Mouse (Mus musculus): ENCODE measurements around the gene Pemt.

The Pemt gene

DNA sequence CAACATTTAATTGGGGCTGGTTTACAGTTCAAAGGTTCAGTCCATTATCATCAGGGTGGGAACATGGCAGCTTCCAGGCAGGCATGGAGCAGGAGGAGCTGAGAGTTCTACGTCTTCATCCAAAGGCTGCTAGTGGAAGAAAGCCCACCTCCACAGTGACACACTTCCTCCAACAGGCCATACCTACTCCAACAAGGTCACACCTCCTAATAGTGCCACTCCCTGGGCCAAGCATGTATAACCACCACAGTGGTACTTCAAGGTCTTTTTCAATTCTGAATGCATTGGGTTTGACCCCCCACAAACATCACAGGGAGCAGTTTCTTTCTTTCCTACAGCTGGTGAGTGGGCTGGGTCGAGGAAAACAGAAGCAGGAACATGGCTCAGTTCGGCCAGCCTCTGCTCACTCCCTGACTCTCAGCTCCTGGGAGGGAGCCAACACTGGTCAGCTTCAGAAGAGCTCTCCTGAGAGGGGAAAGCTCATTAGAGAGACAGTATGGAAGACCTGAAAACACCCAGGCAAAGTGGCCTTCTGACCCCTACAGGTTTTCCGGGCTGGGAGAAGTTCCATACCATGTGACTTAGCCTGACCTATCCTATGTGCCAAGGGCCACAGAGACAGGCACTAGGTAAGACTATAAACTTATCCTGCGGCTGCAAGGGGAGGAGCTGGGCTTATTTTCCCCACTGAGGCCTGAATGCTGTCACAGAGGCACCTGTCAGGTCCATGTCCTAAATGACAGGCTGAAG, 44.9 kb downstream of the Pemt start:
- DNase-seq (ENCODE audit: low spot score), result no peak

DNA sequence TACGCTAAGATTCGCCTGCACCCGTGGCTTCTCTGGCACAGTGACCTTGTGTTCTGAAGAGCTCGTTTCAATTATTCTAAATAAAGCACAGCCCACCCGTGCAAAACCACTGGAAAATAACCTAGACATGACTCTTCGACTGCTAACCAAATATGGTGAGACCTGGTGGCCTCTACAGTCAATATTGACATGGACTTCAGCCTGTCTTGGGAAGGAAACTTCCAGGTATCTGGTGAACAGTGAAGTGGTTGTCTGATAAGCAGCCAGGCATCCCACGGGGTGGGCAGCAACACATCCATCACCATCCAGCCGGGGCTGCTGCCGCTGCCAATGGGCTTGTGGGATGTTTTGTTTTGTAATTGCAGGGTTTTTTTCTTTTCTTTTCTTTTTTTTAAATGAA, 52.0 kb downstream of the Pemt start:
- DNase-seq (ENCODE audit: low spot score), result no peak

DNA sequence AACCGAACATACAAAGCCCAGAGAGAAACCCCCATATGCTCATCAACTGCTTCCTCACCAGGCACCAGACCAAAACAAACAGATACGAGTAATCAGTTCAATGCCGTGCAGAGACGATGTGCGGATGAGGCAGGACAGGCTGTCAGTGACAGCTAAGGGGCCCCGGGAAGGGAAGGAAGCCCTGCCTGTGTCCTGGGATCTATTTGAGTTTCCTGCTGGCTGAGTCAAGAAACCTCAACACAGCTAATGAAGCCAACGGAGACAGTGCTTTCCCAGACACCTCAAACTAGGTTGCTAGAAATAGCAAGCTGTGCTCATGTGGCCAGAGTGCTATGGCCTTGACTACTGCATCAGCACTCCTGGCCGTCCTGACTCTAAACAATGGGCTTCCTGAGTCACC, 54.9 kb downstream of the Pemt start:
- no peak for DNase-seq (ENCODE audit: low spot score)

DNA sequence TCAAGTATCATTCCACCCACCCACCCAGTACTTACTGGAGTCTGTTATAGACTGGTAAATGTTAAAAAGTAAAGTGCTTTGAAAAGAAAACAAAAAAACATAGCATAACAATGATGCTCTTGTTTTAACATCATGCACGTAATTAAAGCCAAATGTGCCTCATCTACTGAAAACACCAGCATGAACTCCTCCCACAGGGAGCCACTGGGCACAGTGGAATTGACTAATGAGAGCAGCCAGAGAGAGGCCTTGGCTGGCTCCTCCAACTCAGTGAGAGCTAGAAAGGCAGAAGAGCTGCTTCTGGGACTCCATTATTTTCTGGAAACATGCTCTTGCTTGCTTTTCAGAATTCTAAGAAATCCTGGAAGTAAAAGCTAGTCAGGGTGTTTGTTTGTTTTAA, 56.9 kb downstream of the Pemt start:
- no peak for DNase-seq (ENCODE audit: low spot score)

DNA sequence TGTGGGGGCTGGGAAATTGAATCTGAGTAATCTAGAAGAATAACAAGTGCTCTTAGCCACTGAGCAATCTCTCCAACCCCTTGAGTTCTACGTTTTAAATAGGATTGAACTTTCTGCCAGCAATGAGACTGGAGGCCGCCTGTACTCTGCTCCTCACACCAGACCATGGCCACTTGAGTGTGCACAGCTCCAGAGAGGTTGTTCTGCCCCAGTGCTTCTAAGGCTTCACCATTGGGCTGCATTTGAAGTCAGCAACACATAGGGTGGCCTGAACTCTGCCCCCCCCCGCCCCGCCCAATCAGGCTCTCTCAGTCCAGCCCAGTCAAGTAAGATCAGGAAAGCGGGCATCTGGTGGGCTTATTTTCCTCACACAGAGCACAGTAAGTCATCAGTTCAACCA, 68.5 kb downstream of the Pemt start:
- DNase-seq (ENCODE audit: low spot score), result no peak

DNA sequence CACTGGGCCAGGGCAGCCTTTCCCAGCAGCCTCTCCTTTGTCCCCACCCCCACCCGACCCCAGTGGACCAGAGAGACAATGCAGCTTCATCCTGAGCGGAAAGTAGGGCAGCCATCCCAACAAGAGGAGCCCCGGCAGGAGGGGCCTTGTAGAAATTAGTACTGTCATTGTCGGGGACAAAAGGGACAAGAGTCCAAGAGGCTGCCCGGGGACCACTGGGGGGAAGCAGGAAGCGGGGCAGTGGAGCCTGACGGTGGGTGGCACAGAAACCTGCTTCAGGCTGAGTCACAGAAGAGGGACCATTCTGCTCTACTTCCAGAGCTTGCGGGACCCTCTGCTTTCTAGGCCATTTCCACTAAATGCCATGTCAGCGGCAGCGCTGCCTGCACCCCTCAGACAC, 71.0 kb downstream of the Pemt start:
- no peak for DNase-seq (ENCODE audit: low spot score)

DNA sequence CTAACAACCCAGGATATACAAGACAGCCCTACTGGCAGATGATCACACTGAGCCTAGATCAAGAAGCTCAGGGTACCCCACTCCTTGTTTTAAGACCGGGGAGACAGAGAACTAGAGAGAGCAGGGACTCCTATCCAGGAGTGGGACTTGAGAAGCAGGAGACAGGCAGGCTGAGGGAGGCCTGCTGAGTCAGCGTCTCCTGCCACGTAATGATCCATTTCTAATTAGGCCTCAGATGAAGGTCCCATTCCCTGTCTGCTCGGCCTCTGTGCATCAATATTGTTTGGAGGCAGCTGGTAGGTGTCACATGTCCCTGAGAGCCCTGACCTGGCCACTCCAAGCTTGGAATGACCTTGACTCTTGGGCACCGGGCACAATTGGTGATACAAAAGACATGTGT, 72.9 kb downstream of the Pemt start:
- DNase-seq (ENCODE audit: low spot score), result no peak

DNA sequence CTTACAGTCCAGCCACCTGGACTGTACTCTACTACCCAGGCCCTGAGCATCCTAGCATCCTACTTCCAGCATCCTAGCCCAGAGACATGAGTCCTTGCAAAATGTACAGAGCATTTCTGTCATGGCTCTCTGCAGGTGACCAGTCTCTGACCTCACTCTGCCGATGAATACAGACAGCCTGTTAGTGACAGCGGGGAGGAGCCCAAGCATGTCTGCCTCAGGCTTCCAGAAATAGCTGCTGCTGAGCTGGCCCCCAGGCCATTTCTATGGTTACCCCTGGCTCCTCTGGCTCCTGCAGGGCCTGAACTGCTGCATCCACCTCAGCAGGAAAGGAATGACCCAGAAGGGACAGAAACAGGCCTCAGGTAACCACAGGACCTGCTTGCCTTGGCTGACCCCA, 74.6 kb downstream of the Pemt start:
- DNase-seq (ENCODE audit: low spot score), result no peak

DNA sequence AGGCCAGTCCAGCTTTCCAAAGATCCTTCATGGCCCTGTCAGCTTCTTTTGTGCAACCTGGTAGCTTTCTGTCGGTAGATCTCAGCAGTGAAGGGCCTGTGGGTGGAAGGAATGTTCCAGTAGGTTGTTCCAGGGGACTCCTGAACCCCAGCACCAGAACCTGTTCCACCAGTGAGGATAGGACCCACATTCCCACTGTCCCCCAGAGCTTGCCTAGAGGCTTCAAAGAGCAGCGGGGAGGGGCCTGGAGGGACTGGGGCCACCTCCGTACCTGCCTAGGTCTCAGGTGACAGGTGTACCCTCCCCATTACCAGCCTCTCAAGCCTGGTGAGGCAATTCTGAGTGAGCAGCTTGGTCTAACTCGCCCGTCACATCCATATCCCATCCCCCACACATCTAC, 75.5 kb downstream of the Pemt start:
- DNase-seq (ENCODE audit: low spot score), result no peak

DNA sequence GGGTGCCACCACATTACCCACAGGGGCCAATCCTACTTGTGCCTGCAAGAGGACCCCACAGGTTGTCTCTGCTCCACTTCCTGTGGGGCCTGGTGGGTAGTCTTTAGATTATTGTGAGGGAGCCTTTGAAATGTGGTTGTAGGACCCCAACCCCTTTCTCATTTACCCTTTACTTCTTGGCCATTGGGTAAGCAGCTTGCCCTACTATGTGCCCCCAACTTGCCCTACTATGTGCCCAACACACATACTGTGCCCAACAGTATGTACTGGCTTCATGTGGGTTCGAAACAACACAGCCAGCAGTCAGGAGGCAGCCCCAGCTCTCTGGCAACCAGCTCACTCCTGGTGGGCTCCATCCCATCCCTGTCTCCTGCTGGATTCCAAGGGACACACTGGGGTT, 78.5 kb downstream of the Pemt start:
- no peak for DNase-seq (ENCODE audit: low spot score)

DNA sequence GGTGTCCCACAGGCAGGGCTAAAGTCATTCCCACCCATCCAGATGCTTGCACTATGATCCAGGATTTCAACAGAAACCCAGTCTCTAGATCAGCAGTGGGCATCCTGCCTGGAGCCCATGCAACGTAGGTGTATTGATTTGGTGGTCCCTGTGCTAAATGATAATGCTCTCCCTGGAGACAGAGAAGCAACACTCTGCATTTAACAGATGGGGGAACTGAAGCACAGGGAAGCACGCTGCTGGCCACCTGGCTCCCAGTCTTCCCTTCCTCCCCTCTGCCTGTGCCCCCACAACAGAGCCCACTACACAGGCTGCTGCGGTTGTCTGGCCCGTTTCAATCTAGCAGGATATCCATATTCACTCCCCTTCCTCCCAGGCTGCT, 80.2 kb downstream of the Pemt start:
- DNase-seq (ENCODE audit: low spot score), result no peak

DNA sequence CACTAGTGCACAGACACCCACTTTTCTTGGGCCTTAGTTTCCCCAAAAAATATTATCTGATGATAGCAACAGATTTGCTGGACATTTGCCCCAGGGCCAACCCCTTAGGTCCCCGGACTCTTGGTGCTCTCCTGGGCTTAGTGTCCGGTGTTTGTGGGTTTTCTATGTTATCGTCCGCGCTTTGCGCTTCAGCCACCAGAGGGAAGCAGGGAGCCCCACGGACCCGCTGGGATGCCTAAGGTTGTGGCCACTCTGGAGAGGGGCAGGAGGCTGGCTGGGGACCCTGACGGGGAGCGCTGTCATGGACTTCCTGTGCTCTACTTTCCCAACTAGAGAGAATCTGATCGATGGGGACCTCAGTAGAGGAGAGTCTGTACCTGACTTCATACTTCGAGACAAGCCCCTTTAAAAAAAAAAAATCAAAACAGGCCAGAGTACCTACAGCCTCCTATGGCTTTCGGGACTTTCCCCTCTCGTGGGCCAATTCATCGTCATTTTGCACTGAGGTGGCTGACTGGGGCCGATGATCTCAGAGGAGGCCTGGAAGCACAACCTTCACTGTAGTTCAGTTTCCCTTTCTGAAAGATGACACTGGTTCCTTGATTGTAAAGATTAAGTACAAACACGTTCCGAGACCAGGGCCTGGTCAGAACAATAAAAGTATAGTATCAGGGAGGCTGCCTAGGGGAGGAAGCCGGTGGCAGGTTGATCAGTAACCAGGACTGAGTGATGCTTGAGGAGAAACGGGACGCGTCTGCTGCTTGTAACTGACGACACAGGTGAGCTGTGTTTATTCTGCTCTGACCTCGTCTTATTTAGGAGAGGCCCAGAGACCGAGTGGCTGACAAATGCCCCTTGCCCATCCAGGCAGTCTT, 80.8 kb downstream of the Pemt start:
- peak; percentile 39 for DNase-seq (ENCODE audit: low spot score)

DNA sequence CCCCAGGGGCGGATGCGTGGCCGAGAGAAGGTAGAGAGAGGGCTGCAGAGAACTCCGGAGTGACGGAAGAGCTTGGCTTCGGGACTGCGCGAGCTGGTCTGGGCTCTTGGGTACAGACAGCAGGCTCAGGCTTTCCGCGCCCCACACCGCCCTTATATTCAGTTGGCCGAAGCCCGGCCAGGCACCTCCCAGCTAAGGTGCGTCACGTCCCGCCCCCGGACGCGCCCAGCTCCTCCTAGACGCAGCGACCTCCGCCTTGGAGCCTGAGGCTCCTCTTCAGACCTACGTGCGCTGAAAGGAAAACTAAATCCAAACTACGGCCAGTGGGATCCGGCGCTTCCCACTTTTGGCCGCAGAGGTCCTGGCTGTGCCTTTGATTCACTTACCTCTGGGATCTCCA, 81.5 kb downstream of the Pemt start, which contains the start of gene Rasd1:
Rasd1 (minus strand) TSS at position 127 of the 400 bp plus-strand sequence.
- peak; percentile 46 for DNase-seq (ENCODE audit: low spot score)

DNA sequence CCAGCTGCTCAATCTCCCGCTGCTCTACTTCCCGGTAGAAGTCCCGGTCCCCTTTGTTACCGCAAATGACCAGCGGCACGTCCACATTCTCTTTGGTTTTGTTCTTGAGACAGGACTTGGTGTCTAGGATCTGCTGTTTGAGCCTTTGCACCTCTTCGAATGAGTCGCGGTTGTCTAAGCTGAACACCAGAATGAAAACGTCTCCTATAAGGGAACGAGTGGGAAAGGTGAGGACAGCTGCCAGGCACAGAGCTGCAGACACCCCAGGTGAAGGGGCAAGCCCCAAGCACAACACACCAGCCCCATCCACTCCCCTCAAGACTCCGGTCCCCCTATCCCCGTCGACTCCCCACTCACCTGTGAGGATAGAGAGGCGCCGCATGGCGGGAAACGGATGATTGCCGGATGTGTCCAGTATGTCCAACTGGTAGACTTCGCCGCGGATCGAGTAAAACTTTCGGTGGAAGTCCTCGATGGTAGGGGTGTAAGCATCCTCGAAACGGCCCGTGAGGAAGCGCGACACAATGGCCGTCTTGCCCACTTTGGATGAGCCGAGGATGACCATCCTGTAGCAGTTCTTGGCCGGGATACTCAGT, 82.0 kb downstream of the Pemt start:
- DNase-seq (ENCODE audit: low spot score), result no peak

DNA sequence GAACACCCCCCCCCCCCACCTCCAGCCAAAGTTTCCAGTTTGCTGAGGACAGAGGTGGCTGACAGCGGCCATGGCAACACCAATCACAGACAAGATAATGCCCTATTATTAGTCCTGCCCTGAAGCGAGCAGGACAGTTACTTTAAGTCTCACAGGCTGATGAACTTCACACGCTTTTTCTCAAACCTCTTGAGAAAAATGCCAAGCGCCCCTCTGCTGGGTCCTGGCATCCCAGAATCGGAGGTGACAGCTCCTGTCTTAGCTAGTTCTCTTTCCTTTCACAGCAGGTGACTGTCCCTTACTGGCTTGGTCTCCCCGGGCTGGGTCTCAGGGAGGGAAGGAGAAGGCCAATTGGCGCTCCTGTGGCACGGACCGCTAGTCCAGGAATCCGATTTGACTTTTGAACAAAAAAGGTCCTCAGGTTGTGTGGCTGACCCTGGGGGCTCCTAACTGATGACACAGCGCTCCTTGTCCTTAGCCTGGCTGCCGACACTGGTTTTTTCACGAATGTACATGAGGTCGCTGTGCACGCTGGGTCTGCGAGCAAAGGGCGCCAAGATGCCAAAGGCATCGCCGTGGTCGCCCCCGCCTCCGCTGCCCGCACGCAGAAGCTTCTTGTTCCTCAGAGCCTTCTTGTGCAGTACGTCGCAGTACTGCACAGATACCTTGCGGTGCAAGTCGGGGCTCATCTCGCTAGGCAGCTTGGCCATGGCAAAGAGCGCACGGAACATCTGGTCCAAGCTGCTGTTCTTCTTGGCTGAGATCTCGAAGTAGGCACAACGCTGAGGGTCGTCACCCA, 82.7 kb downstream of the Pemt start:
- no peak for DNase-seq (ENCODE audit: low spot score)

DNA sequence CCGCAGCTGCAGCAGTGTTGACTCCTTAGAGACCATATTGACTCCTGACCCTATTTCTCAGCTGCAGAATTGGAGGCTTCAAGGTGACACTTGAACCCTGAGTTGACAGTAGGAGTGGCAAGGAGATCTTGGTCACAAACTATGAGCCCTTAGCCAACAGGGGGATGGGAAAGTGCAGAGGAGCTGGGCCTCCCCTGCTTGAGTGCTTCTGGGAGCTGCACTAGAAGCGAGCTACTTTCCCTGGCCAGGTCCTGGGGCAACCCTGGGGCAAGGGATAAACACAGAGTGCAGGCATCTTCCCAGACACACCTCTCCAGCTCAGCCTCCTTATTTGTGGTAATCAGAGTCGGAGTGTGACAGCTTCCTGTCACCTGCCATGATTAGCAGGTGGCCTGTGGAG, 83.7 kb downstream of the Pemt start:
- DNase-seq (ENCODE audit: low spot score), result no peak

DNA sequence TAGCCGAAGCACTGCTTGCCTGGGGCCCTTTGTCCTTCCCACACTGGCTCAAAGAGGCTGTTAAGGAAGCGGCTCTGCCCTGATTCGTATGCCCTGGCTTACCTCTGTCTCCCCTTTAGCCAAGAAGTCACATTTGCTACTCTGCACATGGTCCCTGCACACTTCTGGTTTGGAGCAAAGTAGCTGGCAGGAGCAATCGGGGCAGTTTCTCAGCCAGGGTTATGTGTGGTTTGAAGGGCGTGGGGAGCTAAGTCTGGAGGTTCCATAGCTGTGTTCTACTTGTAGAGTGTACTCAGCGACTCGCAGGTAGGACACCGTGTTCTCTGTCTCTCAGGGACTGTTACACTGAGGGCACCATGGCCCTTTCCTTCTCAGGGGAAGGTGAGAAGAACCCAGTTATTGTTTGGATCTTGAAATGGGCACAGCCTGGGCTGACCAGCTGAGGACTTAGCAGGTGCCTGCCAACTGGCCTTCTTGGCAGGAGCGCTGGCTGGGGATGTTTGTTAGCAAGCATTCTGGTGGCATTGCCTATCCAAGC, 84.9 kb downstream of the Pemt start:
- no peak for DNase-seq (ENCODE audit: low spot score)

DNA sequence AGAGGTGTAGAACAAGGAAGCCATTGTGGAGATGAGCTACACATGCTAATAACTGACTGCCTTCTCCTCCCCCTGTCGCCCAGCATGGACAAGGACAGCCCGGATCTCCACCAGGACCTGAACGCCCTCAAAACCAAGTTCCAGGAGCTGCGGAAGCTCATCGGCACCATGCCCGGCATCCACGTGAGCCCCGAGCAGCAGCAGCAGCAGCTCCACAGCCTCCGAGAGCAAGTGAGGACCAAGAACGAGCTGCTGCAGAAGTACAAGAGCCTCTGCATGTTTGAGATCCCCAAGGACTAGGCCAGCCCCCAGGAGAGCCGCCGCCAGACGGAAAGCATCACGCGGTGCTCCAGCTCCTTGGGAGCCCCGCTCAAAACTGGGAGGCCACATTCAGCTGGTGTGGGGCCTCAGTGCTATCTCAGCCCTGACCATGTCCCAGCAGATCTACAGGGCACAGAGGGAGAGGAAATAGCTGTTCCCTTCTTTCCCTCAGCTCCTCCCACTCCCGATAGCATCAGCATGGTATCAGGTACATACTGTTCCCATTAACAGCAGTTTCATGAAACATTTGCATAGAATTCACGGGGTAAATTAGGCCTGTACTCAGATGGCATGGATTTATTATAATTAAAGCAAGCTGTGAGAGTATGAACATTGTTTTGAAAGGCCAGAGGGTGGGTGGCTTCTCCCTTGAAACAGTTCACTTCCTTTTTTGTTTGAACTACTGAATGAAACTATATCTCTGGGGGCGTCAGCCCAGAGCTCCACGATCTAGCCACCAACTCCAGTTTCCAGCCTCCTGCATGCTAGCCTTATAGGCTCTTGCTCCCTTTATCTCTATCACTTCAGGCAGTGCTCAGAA, 85.6 kb downstream of the Pemt start:
- no peak for DNase-seq (ENCODE audit: low spot score)

DNA sequence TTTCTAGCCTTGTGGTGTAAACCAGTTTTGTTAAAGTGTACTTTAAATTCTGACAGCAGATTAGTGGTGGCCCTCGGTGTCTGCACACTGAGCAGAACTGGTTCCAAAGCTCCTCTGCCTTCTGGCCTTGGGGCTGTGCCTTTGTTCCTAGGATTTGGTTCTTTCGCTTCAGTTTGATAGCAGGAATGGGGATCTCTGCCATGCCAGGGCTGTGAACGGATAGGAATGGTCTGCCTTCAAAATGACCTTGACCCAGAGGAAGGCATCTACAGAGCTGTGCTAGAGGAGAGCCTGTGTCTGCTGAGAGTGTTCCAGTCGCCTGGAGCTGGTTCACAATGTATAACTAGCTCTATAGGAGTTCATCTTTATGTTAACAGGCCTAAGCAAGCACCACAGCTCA, 86.8 kb downstream of the Pemt start:
- no peak for DNase-seq (ENCODE audit: low spot score)

DNA sequence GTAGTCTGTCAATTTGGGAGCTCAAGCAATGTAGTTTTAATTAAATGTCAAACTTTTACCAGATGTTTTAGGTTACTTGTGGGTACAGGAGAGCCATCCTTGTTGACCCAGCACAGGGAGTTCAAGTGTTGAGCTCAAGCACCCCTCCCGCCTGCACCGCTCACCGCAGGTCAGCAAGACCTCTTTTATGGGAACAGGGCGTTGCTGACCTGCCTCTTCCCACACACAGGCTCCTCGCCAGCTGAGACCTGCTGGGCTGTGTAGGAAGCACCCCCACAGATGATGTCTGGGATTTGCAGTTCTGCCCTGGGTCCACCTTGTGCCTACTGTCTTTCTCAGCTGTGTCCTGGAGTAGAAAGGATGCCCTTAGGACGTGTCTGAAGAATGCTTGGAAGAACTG, 89.5 kb downstream of the Pemt start:
- DNase-seq (ENCODE audit: low spot score), result no peak

DNA sequence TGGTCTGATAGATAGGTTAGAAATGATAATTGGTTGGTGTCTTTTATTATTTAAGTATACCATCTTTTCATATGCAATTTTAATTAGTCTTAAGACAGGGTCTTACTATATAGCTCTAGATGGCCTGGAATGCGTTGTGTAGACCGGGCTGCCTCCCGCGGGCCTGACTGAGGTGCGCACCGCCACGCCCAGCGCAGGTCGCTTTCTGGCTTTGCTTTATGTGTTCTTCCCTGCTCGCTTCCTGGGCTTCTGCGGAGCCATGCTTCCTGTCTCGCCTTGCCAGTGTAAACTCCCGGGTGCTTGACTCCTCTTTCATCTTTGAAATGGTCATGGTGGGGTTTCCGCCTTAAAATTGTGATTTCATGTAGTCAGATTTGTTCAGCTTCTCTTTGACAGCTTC, 93.4 kb downstream of the Pemt start:
- DNase-seq (ENCODE audit: low spot score), result no peak

All from T-cell, adult 2 months (primary cell).